Mouse (Mus musculus) megakaryocyte-erythroid progenitor cell, adult 5-6 weeks (primary cell): Measurements from ENCODE around the gene Kcnj14. TPM values are rescaled to one million over a fixed set of nuclear protein-coding genes. Genes with fewer than 3 reads are reported as not detected.

Experiments
- ATAC-seq: replicated peaks from 2 replicates; pipeline ENCODE4 v1.8.0; 2016; ENCODE audit warnings: mild to moderate bottlenecking, inconsistent platforms; ENCODE audit not compliant: severe bottlenecking, poor library complexity, low FRiP score, low TSS enrichment
- total RNA-seq, 2 experiments: library from RNA; stranded (forward) in 1 of 2; stranded (reverse) in 1 of 2; fragments of 200-1000, 215-1000 nt in 1 of 2; fragments of >200 nt in 1 of 2; fragmentation: Nextera tagmentation in 1 of 2; gene quantifications; 2 replicates each; pipeline ENCODE4 v1.2.3; 2014 to 2017

The Kcnj14 gene
- total RNA-seq, 2 experiments from 2014 or later, result not detected

DNA sequence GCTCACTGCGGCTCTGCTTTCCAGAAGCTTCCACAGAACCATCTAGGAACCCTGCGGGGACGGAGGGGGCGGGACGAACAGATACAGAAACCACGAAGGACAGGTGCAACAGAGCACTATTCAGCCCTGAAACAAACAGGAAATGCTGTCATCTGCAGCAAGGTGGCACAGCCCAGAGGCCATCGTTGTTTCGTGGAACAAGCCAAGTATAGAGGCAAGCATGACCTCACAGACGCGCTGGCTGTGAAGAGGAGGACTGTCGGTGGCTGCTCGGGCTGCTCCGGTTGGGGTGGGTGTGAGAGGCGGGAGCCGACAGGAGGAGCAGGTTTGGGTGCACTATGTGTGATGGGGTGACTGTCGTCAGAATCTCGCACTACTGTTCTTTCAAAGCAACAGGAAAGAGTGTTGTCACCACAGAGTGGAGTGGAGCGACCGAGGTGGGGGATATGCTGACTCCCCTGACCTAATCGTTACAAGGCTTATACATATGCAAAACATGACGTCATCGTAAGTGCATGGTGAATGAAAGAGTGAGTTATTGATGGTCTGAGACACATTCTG is 45.4 kb downstream of the Kcnj14 start:
- no peak; the same call in 1 of the 2 replicates for ATAC-seq

DNA sequence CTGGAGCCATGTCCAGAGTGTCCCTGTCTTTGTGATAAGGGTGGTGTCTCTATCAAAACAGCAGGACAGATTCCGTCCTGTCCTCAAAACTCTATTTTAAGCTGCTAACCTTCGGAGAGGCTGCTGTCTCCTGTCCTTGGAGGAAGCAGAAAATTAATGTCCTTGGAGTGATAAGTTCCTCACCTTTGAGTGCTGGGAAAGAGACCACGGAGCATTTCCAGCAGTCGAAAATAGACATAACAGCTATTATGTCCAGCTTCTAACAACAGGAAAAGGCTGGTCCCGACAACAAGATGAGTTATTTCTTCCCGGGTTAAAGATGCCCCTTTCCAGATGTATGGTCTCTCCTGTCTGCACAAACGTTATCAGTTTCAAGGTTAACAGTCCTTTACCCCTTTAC is 49.3 kb downstream of the Kcnj14 start:
- ATAC-seq, result no peak

DNA sequence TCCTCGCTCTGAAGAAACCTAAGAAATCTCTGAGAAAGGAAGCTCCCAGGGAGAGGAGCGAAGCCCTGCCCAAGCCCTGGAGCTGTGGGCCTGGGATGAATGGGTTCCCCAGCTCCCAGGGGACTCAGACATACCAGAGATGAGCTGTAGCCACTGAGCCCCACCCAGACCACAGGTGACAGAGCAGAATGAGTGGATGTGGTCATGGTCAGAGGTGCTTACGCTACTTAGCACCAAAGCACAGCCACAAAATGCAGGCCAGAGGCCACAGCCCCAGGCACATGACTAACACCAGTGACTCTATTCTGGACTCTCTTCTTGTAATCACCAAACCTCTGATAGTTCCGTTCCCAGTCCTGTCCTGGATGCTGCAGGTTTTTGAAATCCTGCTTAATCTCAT is 53.5 kb downstream of the Kcnj14 start:
- ATAC-seq, result no peak

DNA sequence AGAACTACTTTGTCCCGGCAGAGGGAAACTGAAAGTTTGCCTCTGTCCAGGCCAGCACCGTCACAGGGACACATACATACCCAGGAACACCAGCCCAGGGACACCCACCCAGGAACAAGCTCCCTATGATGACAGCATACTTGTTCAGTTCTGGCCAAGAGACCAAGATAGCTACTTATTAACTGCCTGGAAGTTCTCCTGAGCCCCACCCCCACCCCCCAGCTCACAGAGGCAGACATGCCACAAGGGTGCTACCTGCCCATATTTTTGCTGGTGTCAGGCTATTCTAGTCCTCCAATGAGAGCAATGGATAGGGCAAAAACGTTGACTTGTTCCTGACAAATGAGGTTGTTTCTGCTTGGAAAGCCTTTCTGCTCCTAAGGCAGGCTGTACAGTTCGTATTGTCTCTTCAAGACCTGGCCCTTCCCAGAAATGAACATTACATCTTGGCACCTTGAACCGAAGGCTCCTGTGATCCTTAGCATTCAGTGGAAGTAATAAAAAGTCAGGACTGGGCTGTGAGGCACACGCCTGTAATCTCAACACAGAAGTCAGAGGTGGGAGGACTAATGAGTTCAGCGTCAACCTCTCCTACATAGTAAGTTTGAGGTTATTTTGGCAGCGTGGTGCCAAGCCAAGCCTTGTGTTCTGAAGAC is 54.0 kb downstream of the Kcnj14 start:
- no peak for ATAC-seq

DNA sequence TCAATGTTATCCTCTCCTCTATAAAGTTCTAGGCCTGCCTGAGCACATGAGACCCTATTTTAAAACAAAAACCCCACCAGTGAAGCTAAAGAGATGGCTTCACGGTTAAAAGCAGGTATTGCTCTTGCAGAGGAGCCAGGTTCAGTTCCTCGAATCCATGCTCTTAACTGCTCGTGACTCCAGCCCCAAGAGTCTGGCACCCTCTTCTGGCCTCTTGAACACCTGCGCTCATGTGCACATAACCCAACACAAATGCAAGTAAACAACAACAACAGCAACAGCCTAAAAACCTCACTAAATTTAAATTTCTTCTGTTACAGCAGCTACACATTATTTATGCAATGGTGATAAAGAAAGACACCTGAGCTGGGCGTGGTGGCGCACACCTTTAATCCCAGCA is 57.1 kb downstream of the Kcnj14 start:
- no peak for ATAC-seq

DNA sequence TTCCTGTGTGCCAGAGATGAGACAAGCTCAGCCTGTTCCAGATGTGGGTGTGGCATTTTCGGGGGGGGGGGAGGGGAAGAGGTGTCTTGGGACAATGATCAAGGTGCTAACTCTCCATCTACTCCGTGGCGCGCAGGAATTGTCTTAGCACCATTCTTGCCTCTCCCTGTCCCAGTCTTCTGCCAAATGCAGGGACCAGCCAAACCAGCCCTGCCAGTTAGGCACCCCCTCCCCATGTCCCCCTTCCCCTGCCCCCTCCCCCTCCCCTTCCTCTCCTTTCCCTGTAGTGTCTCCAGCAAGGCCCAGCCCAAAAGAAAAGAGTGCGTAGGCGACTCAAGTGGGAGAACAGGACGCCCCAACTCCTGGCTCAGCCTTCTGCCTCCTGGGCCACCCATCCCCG is 57.8 kb downstream of the Kcnj14 start:
- ATAC-seq, result no peak

Other genes starting within 250 kb of the Kcnj14 start
- not detected in 2 replicates for gene Fgf21, start 209.3 kb downstream of the Kcnj14 start, total RNA-seq (2014; fragmentation: Nextera tagmentation)
- gene Fgf21, start 209.3 kb downstream of the Kcnj14 start, total RNA-seq (2017), result not detected in 2 replicates
- gene Fut1, start 207.5 kb downstream of the Kcnj14 start, total RNA-seq (2014; fragmentation: Nextera tagmentation), result not detected in 2 replicates
- not detected in 2 replicates for gene Fut1, start 207.5 kb downstream of the Kcnj14 start, total RNA-seq (2017)
- gene Izumo1, start 203.0 kb downstream of the Kcnj14 start, total RNA-seq (2014; fragmentation: Nextera tagmentation), result not detected in 2 replicates
- gene Izumo1, start 203.0 kb downstream of the Kcnj14 start, total RNA-seq (2017), result not detected in 2 replicates
- gene Rasip1, start 197.3 kb downstream of the Kcnj14 start, total RNA-seq (2014; fragmentation: Nextera tagmentation), result not detected in 2 replicates
- not detected in 2 replicates for gene Rasip1, start 197.3 kb downstream of the Kcnj14 start, total RNA-seq (2017)
- gene Mamstr, start 184.8 kb downstream of the Kcnj14 start, total RNA-seq (2014; fragmentation: Nextera tagmentation), result not detected in 2 replicates
- not detected in 2 replicates for gene Mamstr, start 184.8 kb downstream of the Kcnj14 start, total RNA-seq (2017)
- not detected in 2 replicates for gene Fut2, start 158.4 kb downstream of the Kcnj14 start, total RNA-seq (2014; fragmentation: Nextera tagmentation)
- not detected in 2 replicates for gene Fut2, start 158.4 kb downstream of the Kcnj14 start, total RNA-seq (2017)
- not detected in 2 replicates for gene Ntn5, start 140.8 kb downstream of the Kcnj14 start, total RNA-seq (2014; fragmentation: Nextera tagmentation)
- not detected in 2 replicates for gene Ntn5, start 140.8 kb downstream of the Kcnj14 start, total RNA-seq (2017)
- not detected in 2 replicates for gene Sec1, start 130.4 kb downstream of the Kcnj14 start, total RNA-seq (2014; fragmentation: Nextera tagmentation)
- gene Sec1, start 130.4 kb downstream of the Kcnj14 start, total RNA-seq (2017), result not detected in 2 replicates
- not detected in 2 replicates for gene Car11, start 124.9 kb downstream of the Kcnj14 start, total RNA-seq (2014; fragmentation: Nextera tagmentation)
- not detected in 2 replicates for gene Car11, start 124.9 kb downstream of the Kcnj14 start, total RNA-seq (2017)
- 7.1 and 9.1 TPM in 2 replicates for gene Dbp, start 119.7 kb downstream of the Kcnj14 start, total RNA-seq (2014; fragmentation: Nextera tagmentation)
- 5.6 and 6.2 TPM in 2 replicates for gene Dbp, start 119.7 kb downstream of the Kcnj14 start, total RNA-seq (2017)
- 2,679 and 3,223 TPM in 2 replicates for gene Rpl18, start 109.3 kb downstream of the Kcnj14 start, total RNA-seq (2014; fragmentation: Nextera tagmentation)
- gene Rpl18, start 109.3 kb downstream of the Kcnj14 start, total RNA-seq (2017), result 1,594 and 2,062 TPM in 2 replicates
- gene Sphk2, start 106.8 kb downstream of the Kcnj14 start, total RNA-seq (2014; fragmentation: Nextera tagmentation), result 16.3 and 19.8 TPM in 2 replicates
- gene Sphk2, start 106.8 kb downstream of the Kcnj14 start, total RNA-seq (2017), result 7.5 and 7.8 TPM in 2 replicates
- 1.1 and 2.1 TPM in 2 replicates for gene Fam83e, start 103.6 kb downstream of the Kcnj14 start, total RNA-seq (2014; fragmentation: Nextera tagmentation)
- gene Fam83e, start 103.6 kb downstream of the Kcnj14 start, total RNA-seq (2017), result 0.61 and 2.9 TPM in 2 replicates
- not detected in 2 replicates for gene Spaca4, start 99.0 kb downstream of the Kcnj14 start, total RNA-seq (2014; fragmentation: Nextera tagmentation)
- gene Spaca4, start 99.0 kb downstream of the Kcnj14 start, total RNA-seq (2017), result not detected in 2 replicates
- not detected in 2 replicates for gene Lmtk3, start 41.0 kb downstream of the Kcnj14 start, total RNA-seq (2014; fragmentation: Nextera tagmentation)
- not detected in 2 replicates for gene Lmtk3, start 41.0 kb downstream of the Kcnj14 start, total RNA-seq (2017)
- gene Sult2b1, start 40.1 kb downstream of the Kcnj14 start, total RNA-seq (2014; fragmentation: Nextera tagmentation), result 0.84 TPM in 1 of 2 replicates, not detected in the other
- gene Sult2b1, start 40.1 kb downstream of the Kcnj14 start, total RNA-seq (2017), result not detected in 2 replicates
- 27.2 and 30.8 TPM in 2 replicates for gene Cyth2, start 10.2 kb downstream of the Kcnj14 start, total RNA-seq (2014; fragmentation: Nextera tagmentation)
- gene Cyth2, start 10.2 kb downstream of the Kcnj14 start, total RNA-seq (2017), result 36.9 and 38.0 TPM in 2 replicates
- 45.7 and 67.7 TPM in 2 replicates for gene Grwd1, start 6.2 kb upstream of the Kcnj14 start, total RNA-seq (2014; fragmentation: Nextera tagmentation)
- 22.1 and 39.4 TPM in 2 replicates for gene Grwd1, start 6.2 kb upstream of the Kcnj14 start, total RNA-seq (2017)
- gene Kdelr1, start 48.0 kb upstream of the Kcnj14 start, total RNA-seq (2014; fragmentation: Nextera tagmentation), result 76.7 and 91.3 TPM in 2 replicates
- 44.4 and 50.2 TPM in 2 replicates for gene Kdelr1, start 48.0 kb upstream of the Kcnj14 start, total RNA-seq (2017)
- gene Grin2d, start 53.6 kb upstream of the Kcnj14 start, total RNA-seq (2014; fragmentation: Nextera tagmentation), result 0.92 TPM in 1 of 2 replicates, not detected in the other
- 0.23 TPM in 1 of 2 replicates, not detected in the other for gene Grin2d, start 53.6 kb upstream of the Kcnj14 start, total RNA-seq (2017)
- not detected in 2 replicates for gene Syngr4, start 71.9 kb upstream of the Kcnj14 start, total RNA-seq (2014; fragmentation: Nextera tagmentation)
- gene Syngr4, start 71.9 kb upstream of the Kcnj14 start, total RNA-seq (2017), result not detected in 2 replicates
- 9.1 and 10.3 TPM in 2 replicates for gene Tmem143, start 72.2 kb upstream of the Kcnj14 start, total RNA-seq (2014; fragmentation: Nextera tagmentation)
- 7.3 and 11.3 TPM in 2 replicates for gene Tmem143, start 72.2 kb upstream of the Kcnj14 start, total RNA-seq (2017)
- 167 and 180 TPM in 2 replicates for gene Emp3, start 96.6 kb upstream of the Kcnj14 start, total RNA-seq (2014; fragmentation: Nextera tagmentation)
- 109 and 112 TPM in 2 replicates for gene Emp3, start 96.6 kb upstream of the Kcnj14 start, total RNA-seq (2017)
- 2.3 and 5.3 TPM in 2 replicates for gene Ccdc114, start 99.3 kb upstream of the Kcnj14 start, total RNA-seq (2014; fragmentation: Nextera tagmentation)
- gene Ccdc114, start 99.3 kb upstream of the Kcnj14 start, total RNA-seq (2017), result 4.1 and 4.6 TPM in 2 replicates
- gene Abcc6, start 205.5 kb upstream of the Kcnj14 start, total RNA-seq (2014; fragmentation: Nextera tagmentation), result not detected in 2 replicates
- gene Abcc6, start 205.5 kb upstream of the Kcnj14 start, total RNA-seq (2017), result not detected in 2 replicates
- gene Nomo1, start 208.9 kb upstream of the Kcnj14 start, total RNA-seq (2014; fragmentation: Nextera tagmentation), result 86.4 and 105 TPM in 2 replicates
- gene Nomo1, start 208.9 kb upstream of the Kcnj14 start, total RNA-seq (2017), result 76.8 and 89.3 TPM in 2 replicates